Mouse (Mus musculus): ENCODE data around the gene Frmpd3. TPM values are rescaled to one million over a fixed set of nuclear protein-coding genes. Genes with fewer than 3 reads are reported as not detected.

The Frmpd3 gene
- polyA plus RNA-seq, 1 experiment from 2014 or later, result 0.20 TPM

- DNase-seq (ENCODE audit: low spot score), result no peak
- 54% methylated on average over 3 of the region's 3 CpGs for WGBS
- no peak for ATAC-seq (ENCODE audit: insufficient number of reproducible peaks, low FRiP score, low TSS enrichment, low read depth)
- no peak overlapping the region for H3K4me3 ChIP-seq (ENCODE audit: low read depth, low read length)
- H3K36me3 ChIP-seq (ENCODE audit: control insufficient read depth, insufficient read depth, low read length), result no peaks in the 10 kb centered on the region
- H3K27me3 ChIP-seq (ENCODE audit: control insufficient read depth, insufficient read depth, low read length), result peaks cover 8% of the 10 kb centered on the region
- no peaks in the 10 kb centered on the region for H3K4me1 ChIP-seq (ENCODE audit: control insufficient read depth, insufficient read depth, low read length)
- no peak overlapping the region for H3K4me2 ChIP-seq (ENCODE audit: low read depth, severe bottlenecking)
- no peaks in the 10 kb centered on the region for H3K9me3 ChIP-seq (ENCODE audit: control insufficient read depth, low read length)
- H3K27ac ChIP-seq (replicated peaks; ENCODE audit: low read depth, low read length), result no peak overlapping the region
- no peak overlapping the region for H3K9ac ChIP-seq (ENCODE audit: low read length)
Measured at GRCm38 (mm10) chrX:140399986-140400385, 57.9 kb downstream of the Frmpd3 start.

GRCm38 (mm10) chrX:140402904-140403303, 60.8 kb downstream of the Frmpd3 start:
- 46% methylated on average over 4 of the region's 4 CpGs for WGBS
- peak; percentile 23 for DNase-seq (ENCODE audit: low spot score)

GRCm38 (mm10) chrX:140406079-140406478, 64.0 kb downstream of the Frmpd3 start:
- DNase-seq (ENCODE audit: low spot score) (no peak), ATAC-seq (ENCODE audit: insufficient number of reproducible peaks, low FRiP score, low TSS enrichment, low read depth) (no peak)
- 40% methylated on average over 4 of the region's 4 CpGs for WGBS
- H3K27me3 ChIP-seq (ENCODE audit: control insufficient read depth, insufficient read depth, low read length), result peaks cover 8% of the 10 kb centered on the region; the same call in 1 of the 2 replicates
- no peak overlapping the region for H3K4me3 ChIP-seq (ENCODE audit: low read depth, low read length)
- H3K9ac ChIP-seq (ENCODE audit: low read length), result no peak overlapping the region
- H3K36me3 ChIP-seq (ENCODE audit: control insufficient read depth, insufficient read depth, low read length), result no peaks in the 10 kb centered on the region
- no peaks in the 10 kb centered on the region for H3K4me1 ChIP-seq (ENCODE audit: control insufficient read depth, insufficient read depth, low read length)
- H3K27ac ChIP-seq (replicated peaks; ENCODE audit: low read depth, low read length), result no peak overlapping the region
- no peak overlapping the region for H3K4me2 ChIP-seq (ENCODE audit: low read depth, severe bottlenecking)
- H3K9me3 ChIP-seq (ENCODE audit: control insufficient read depth, low read length), result no peaks in the 10 kb centered on the region

More at GRCm38 (mm10) chrX:140402904-140403303, 60.8 kb downstream of the Frmpd3 start:
- Histone ChIP-seq H3K36me3 (ENCODE audit: control insufficient read depth, insufficient read depth, low read length) (no peaks in the 10 kb centered on the region), H3K27ac (replicated peaks; ENCODE audit: low read depth, low read length) (no peak overlapping the region), H3K9ac (ENCODE audit: low read length) (no peak overlapping the region), H3K4me2 (ENCODE audit: low read depth, severe bottlenecking) (no peak overlapping the region), H3K27me3 (ENCODE audit: control insufficient read depth, insufficient read depth, low read length) (peaks cover 12% of the 10 kb centered on the region), H3K4me3 (ENCODE audit: low read depth, low read length) (no peak overlapping the region), H3K4me1 (ENCODE audit: control insufficient read depth, insufficient read depth, low read length) (no peaks in the 10 kb centered on the region), H3K9me3 (ENCODE audit: control insufficient read depth, low read length) (no peaks in the 10 kb centered on the region)
- no peak for ATAC-seq (ENCODE audit: insufficient number of reproducible peaks, low FRiP score, low TSS enrichment, low read depth)

- no peak overlapping the region for H3K4me2 ChIP-seq (ENCODE audit: low read depth, severe bottlenecking)
- H3K9me3 ChIP-seq (ENCODE audit: control insufficient read depth, low read length), result no peaks in the 10 kb centered on the region
- H3K36me3 ChIP-seq (ENCODE audit: control insufficient read depth, insufficient read depth, low read length), result no peaks in the 10 kb centered on the region
- peaks cover 8% of the 10 kb centered on the region; the same call in 1 of the 2 replicates for H3K27me3 ChIP-seq (ENCODE audit: control insufficient read depth, insufficient read depth, low read length)
- H3K4me3 ChIP-seq (ENCODE audit: low read depth, low read length), result no peak overlapping the region
- H3K9ac ChIP-seq (ENCODE audit: low read length), result no peak overlapping the region
- no peaks in the 10 kb centered on the region for H3K4me1 ChIP-seq (ENCODE audit: control insufficient read depth, insufficient read depth, low read length)
- ATAC-seq (ENCODE audit: insufficient number of reproducible peaks, low FRiP score, low TSS enrichment, low read depth) (no peak), DNase-seq (ENCODE audit: low spot score) (no peak)
- H3K27ac ChIP-seq (replicated peaks; ENCODE audit: low read depth, low read length), result no peak overlapping the region
Measured at GRCm38 (mm10) chrX:140406501-140406900, 64.4 kb downstream of the Frmpd3 start.

- Histone ChIP-seq H3K4me1 (ENCODE audit: control insufficient read depth, insufficient read depth, low read length) (no peaks in the 10 kb centered on the region), H3K9me3 (ENCODE audit: control insufficient read depth, low read length) (no peaks in the 10 kb centered on the region), H3K4me2 (ENCODE audit: low read depth, severe bottlenecking) (no peak overlapping the region), H3K27me3 (ENCODE audit: control insufficient read depth, insufficient read depth, low read length) (peaks cover 6% of the 10 kb centered on the region; the same call in 1 of the 2 replicates), H3K27ac (replicated peaks; ENCODE audit: low read depth, low read length) (no peak overlapping the region), H3K4me3 (ENCODE audit: low read depth, low read length) (no peak overlapping the region), H3K36me3 (ENCODE audit: control insufficient read depth, insufficient read depth, low read length) (no peaks in the 10 kb centered on the region), H3K9ac (ENCODE audit: low read length) (no peak overlapping the region)
- 81% methylated on average over 5 of the region's 5 CpGs for WGBS
- ATAC-seq (ENCODE audit: insufficient number of reproducible peaks, low FRiP score, low TSS enrichment, low read depth) (no peak), DNase-seq (ENCODE audit: low spot score) (no peak)
Measured at GRCm38 (mm10) chrX:140407593-140407992, 65.5 kb downstream of the Frmpd3 start.

- 90% methylated on average over 4 of the region's 4 CpGs for WGBS
- DNase-seq (ENCODE audit: low spot score) (no peak), ATAC-seq (ENCODE audit: insufficient number of reproducible peaks, low FRiP score, low TSS enrichment, low read depth) (no peak)
- no peak overlapping the region for H3K27ac ChIP-seq (replicated peaks; ENCODE audit: low read depth, low read length)
- no peak overlapping the region for H3K9ac ChIP-seq (ENCODE audit: low read length)
- H3K4me2 ChIP-seq (ENCODE audit: low read depth, severe bottlenecking), result no peak overlapping the region
- no peaks in the 10 kb centered on the region for H3K36me3 ChIP-seq (ENCODE audit: control insufficient read depth, insufficient read depth, low read length)
- H3K9me3 ChIP-seq (ENCODE audit: control insufficient read depth, low read length), result no peaks in the 10 kb centered on the region
- peaks cover 2% of the 10 kb centered on the region; the same call in 1 of the 2 replicates for H3K27me3 ChIP-seq (ENCODE audit: control insufficient read depth, insufficient read depth, low read length)
- H3K4me1 ChIP-seq (ENCODE audit: control insufficient read depth, insufficient read depth, low read length), result no peaks in the 10 kb centered on the region
- no peak overlapping the region for H3K4me3 ChIP-seq (ENCODE audit: low read depth, low read length)
Measured at GRCm38 (mm10) chrX:140418467-140418866, 76.4 kb downstream of the Frmpd3 start.

- ATAC-seq (ENCODE audit: insufficient number of reproducible peaks, low FRiP score, low TSS enrichment, low read depth) (no peak), DNase-seq (ENCODE audit: low spot score) (no peak)
- Histone ChIP-seq H3K4me1 (ENCODE audit: control insufficient read depth, insufficient read depth, low read length) (no peaks in the 10 kb centered on the region), H3K9ac (ENCODE audit: low read length) (no peak overlapping the region), H3K27me3 (ENCODE audit: control insufficient read depth, insufficient read depth, low read length) (0 out of 2 replicates have a peak, but pooled peaks cover 2% of the 10 kb centered on the region), H3K36me3 (ENCODE audit: control insufficient read depth, insufficient read depth, low read length) (no peaks in the 10 kb centered on the region), H3K27ac (replicated peaks; ENCODE audit: low read depth, low read length) (no peak overlapping the region), H3K4me2 (ENCODE audit: low read depth, severe bottlenecking) (no peak overlapping the region), H3K9me3 (ENCODE audit: control insufficient read depth, low read length) (no peaks in the 10 kb centered on the region), H3K4me3 (ENCODE audit: low read depth, low read length) (no peak overlapping the region)
- 85% methylated on average over 4 of the region's 4 CpGs for WGBS
Measured at GRCm38 (mm10) chrX:140427124-140427523, 85.1 kb downstream of the Frmpd3 start.

GRCm38 (mm10) chrX:140428252-140428651, 86.2 kb downstream of the Frmpd3 start:
- Histone ChIP-seq H3K9ac (ENCODE audit: low read length) (no peak overlapping the region), H3K4me2 (ENCODE audit: low read depth, severe bottlenecking) (no peak overlapping the region), H3K36me3 (ENCODE audit: control insufficient read depth, insufficient read depth, low read length) (no peaks in the 10 kb centered on the region), H3K27me3 (ENCODE audit: control insufficient read depth, insufficient read depth, low read length) (0 out of 2 replicates have a peak, but pooled peaks cover 2% of the 10 kb centered on the region), H3K9me3 (ENCODE audit: control insufficient read depth, low read length) (no peaks in the 10 kb centered on the region), H3K4me3 (ENCODE audit: low read depth, low read length) (no peak overlapping the region), H3K27ac (replicated peaks; ENCODE audit: low read depth, low read length) (no peak overlapping the region), H3K4me1 (ENCODE audit: control insufficient read depth, insufficient read depth, low read length) (no peaks in the 10 kb centered on the region)
- no peak for ATAC-seq (ENCODE audit: insufficient number of reproducible peaks, low FRiP score, low TSS enrichment, low read depth)
- DNase-seq (ENCODE audit: low spot score), result no peak
- WGBS, result 74% methylated on average over 8 of the region's 8 CpGs

- H3K27ac ChIP-seq (replicated peaks; ENCODE audit: low read depth, low read length), result no peak overlapping the region
- H3K36me3 ChIP-seq (ENCODE audit: control insufficient read depth, insufficient read depth, low read length), result no peaks in the 10 kb centered on the region
- no peaks in the 10 kb centered on the region for H3K9me3 ChIP-seq (ENCODE audit: control insufficient read depth, low read length)
- ATAC-seq (ENCODE audit: insufficient number of reproducible peaks, low FRiP score, low TSS enrichment, low read depth) (no peak), DNase-seq (ENCODE audit: low spot score) (no peak)
- no peak overlapping the region for H3K4me3 ChIP-seq (ENCODE audit: low read depth, low read length)
- H3K4me2 ChIP-seq (ENCODE audit: low read depth, severe bottlenecking), result no peak overlapping the region
- H3K27me3 ChIP-seq (ENCODE audit: control insufficient read depth, insufficient read depth, low read length), result peaks cover 6% of the 10 kb centered on the region; the same call in 1 of the 2 replicates
- no peak overlapping the region for H3K9ac ChIP-seq (ENCODE audit: low read length)
- H3K4me1 ChIP-seq (ENCODE audit: control insufficient read depth, insufficient read depth, low read length), result no peaks in the 10 kb centered on the region
- 87% methylated on average over 5 of the region's 5 CpGs for WGBS
Measured at GRCm38 (mm10) chrX:140429985-140430384, 87.9 kb downstream of the Frmpd3 start.
